Mouse (Mus musculus): ENCODE data around the gene Plekhh2. TPM values are rescaled to one million over a fixed set of nuclear protein-coding genes. Genes with fewer than 3 reads are reported as not detected.

Gene Plekhh2
- polyA plus RNA-seq, 1 experiment from 2014 or later = 8.8 TPM

DNA sequence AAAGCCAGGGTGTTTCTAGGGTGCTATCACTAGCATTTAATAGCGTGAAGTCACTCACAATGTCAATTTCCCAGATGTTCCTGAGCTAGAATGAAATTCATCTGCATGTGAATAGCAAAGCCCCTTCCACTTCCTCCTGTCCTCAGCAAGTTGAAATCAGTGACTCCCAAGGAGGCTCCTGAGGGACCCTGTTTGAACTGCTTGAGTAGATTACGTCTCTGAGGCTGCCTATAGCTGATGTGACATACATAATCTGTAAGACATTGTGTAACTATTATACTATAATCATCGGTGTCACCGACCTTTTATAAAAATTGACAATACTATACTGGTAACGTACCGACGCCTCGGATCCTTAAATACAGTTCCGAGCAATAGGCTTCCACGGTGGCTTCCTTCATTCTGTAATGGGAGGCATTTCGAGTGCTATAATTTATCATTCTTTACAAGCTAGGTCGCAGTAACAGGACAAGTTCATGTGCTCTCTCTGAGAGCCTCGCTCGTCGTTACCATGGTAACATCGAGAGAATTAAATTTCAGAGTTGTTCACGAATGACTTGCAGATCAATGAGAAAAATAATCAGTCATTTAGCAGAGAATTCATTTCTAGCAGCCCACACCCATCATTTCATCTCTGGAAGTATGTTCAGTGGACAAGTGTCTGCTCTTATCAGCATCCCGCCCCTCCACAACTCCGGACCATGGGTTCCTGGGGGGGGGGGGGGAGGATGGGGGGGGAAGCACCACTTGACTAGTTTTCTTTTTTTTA is 145.1 kb downstream of the Plekhh2 start:
- 74% methylated on average over 19 of the region's 19 CpGs for WGBS
- H3K27me3 ChIP-seq = no peaks in the 10 kb centered on the region
- no peak overlapping the region for H3K4me2 ChIP-seq (replicated peaks)
- no peak for ATAC-seq (ENCODE audit: low FRiP score, low read depth)
- H3K4me1 ChIP-seq = peaks cover 18% of the 10 kb centered on the region; the same call in 1 of the 2 replicates
- no peak overlapping the region for H3K4me3 ChIP-seq
- H3K9me3 ChIP-seq = no peaks in the 10 kb centered on the region
- H3K9ac ChIP-seq = no peak overlapping the region
- H3K27ac ChIP-seq = no peak overlapping the region
- H3K36me3 ChIP-seq = peaks cover 23% of the 10 kb centered on the region

DNA sequence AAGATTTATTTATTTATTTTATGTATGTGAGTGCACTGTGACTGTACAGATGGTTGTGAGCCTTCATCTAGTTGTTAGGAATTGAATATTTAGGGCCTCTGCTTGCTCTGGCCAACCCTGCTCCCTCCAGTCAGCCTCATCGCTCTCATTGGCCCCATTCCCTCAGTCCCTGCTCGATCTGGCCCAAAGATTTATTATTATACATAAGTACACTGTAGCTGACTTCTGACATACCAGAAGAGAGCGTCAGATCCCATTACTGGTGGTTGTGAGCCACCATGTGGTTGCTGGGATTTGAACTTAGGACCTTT is 145.7 kb downstream of the Plekhh2 start:
- H3K4me2 ChIP-seq (replicated peaks) = no peak overlapping the region
- H3K4me1 ChIP-seq = peaks cover 20% of the 10 kb centered on the region; the same call in 1 of the 2 replicates
- 68% methylated on average over 3 of the region's 3 CpGs for WGBS
- ATAC-seq (ENCODE audit: low FRiP score, low read depth) = no peak
- H3K9me3 ChIP-seq = no peaks in the 10 kb centered on the region
- no peaks in the 10 kb centered on the region for H3K27me3 ChIP-seq
- H3K27ac ChIP-seq = no peak overlapping the region
- no peak overlapping the region for H3K9ac ChIP-seq
- H3K4me3 ChIP-seq = no peak overlapping the region
- H3K36me3 ChIP-seq = peaks cover 19% of the 10 kb centered on the region

DNA sequence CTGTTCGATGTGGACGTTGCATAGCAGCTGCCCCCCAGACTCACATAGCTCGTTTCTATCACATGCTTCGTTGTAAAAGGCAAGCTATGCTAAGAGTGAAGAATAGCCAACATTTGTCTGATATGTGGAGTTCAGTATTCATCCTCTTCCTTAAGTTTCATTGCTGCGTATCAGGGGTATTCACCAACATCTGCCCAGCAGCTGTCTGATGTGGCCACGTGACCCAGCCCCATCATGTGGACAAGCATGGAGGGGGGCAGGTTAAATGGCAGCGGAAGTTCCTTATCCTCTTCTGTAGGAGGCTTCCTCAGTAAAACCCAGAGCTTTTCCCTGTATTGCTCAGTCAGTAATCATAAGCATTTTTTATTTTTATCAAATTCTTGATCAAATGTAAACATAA is 146.1 kb downstream of the Plekhh2 start:
- WGBS = 62% methylated on average over 7 of the region's 7 CpGs
- H3K4me2 ChIP-seq (replicated peaks) = no peak overlapping the region
- H3K9me3 ChIP-seq = no peaks in the 10 kb centered on the region
- H3K36me3 ChIP-seq = peaks cover 18% of the 10 kb centered on the region; the same call in 1 of the 2 replicates
- H3K9ac ChIP-seq = no peak overlapping the region
- H3K27me3 ChIP-seq = no peaks in the 10 kb centered on the region
- peaks cover 20% of the 10 kb centered on the region; the same call in 1 of the 2 replicates for H3K4me1 ChIP-seq
- H3K27ac ChIP-seq = no peak overlapping the region
- 0 out of 2 replicates have a peak, but pooled peaks have one; percentile 15 for ATAC-seq (ENCODE audit: low FRiP score, low read depth)
- no peak overlapping the region for H3K4me3 ChIP-seq

DNA sequence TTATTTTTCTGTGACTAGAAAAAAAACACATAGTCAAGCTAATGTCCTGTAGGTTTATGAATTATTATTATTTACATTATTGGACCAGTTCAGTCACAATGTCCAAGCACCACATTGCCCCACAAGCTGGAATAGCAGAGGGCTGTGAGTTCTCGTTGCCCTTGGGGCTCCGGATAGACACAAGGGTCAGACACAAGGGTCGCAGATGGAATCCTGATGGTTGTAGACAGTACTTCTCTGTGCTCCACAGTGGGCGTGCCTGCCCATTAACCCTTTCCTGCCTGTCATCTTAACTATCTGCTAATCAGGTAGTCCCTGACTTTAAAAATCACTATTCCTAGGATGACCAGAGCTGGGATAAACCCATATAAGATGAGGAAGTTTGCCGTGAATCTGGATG is 146.5 kb downstream of the Plekhh2 start:
- 38% methylated on average over 5 of the region's 5 CpGs for WGBS

DNA sequence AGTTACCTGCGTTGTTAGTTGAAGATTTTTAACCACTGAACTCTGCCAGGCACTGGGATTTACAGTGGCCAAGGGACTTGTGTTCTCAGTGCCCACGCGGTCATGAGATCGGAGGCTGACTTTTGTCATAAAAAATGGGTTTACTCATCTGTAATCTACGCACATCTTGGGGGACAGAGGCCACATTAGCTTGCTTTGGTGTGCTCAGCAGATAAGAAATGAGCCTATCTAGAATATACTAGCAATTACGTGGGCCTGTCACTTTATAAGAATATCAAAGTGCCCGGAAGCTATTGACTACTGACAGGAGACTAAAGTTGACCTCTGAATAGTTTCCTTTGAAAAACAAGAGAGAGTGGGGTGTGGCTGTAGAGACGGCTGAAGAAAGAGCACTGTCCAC is 147.3 kb downstream of the Plekhh2 start:
- Histone ChIP-seq H3K4me2 (replicated peaks) (no peak overlapping the region), H3K9me3 (no peaks in the 10 kb centered on the region), H3K27me3 (no peaks in the 10 kb centered on the region), H3K36me3 (peaks cover 7% of the 10 kb centered on the region; the same call in 1 of the 2 replicates), H3K4me3 (no peak overlapping the region), H3K27ac (no peak overlapping the region), H3K9ac (no peak overlapping the region), H3K4me1 (peaks cover 20% of the 10 kb centered on the region; the same call in 1 of the 2 replicates)
- 82% methylated on average over 8 of the region's 8 CpGs for WGBS
- no peak for ATAC-seq (ENCODE audit: low FRiP score, low read depth)

More for the DNA sequence above, 146.5 kb downstream of the Plekhh2 start:
- Histone ChIP-seq H3K36me3 (peaks cover 15% of the 10 kb centered on the region; the same call in 1 of the 2 replicates), H3K4me3 (no peak overlapping the region), H3K9ac (no peak overlapping the region), H3K27ac (no peak overlapping the region), H3K4me1 (peaks cover 20% of the 10 kb centered on the region; the same call in 1 of the 2 replicates), H3K27me3 (no peaks in the 10 kb centered on the region), H3K4me2 (replicated peaks) (no peak overlapping the region), H3K9me3 (no peaks in the 10 kb centered on the region)
- ATAC-seq (ENCODE audit: low FRiP score, low read depth) = no peak

DNA sequence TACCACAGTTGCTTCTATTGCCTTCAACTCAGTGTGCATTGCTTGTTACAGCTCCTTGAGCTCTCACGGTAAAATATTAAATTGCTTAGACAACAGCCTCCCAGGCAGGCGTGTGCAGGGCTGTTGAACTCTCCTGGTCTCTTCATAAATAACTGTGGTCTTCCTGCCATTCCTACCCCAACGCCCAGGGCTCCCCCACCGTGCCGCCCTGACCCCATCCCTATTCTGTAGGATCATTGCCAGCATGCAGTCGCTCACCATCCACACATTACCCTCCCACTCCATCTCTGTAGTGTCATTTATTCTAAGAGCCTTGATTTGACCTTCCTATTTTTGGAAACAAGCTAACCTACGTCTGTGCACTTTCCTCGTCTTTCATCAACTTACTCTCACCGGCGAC is 153.4 kb downstream of the Plekhh2 start:
- 35% methylated on average over 10 of the region's 10 CpGs for WGBS

DNA sequence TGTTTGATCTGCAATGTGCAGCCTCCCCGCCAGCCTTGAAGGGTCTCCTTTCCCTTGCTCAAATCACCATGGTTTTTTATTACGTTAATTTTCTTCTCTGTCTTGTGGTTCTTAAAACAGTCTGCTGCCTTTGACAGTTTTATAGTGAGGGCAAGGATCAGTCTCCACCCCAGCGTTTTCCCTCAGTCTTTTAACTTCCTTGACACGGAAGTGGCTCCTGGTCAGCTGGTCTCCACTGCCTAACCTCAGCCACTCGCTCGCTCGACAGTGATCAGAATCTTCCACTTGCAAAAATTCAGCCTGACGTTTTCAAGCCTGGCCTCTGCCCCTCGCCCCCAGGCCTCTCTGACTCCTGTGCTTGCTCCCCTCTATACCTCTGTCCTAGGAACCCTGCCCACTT is 154.0 kb downstream of the Plekhh2 start:
- 12% methylated on average over 9 of the region's 9 CpGs for WGBS
- no peak for ATAC-seq (ENCODE audit: low FRiP score, low read depth)
- Histone ChIP-seq H3K4me1 (peaks cover 18% of the 10 kb centered on the region), H3K9me3 (no peaks in the 10 kb centered on the region), H3K36me3 (no peaks in the 10 kb centered on the region), H3K27ac (no peak overlapping the region), H3K4me2 (replicated peaks) (no peak overlapping the region), H3K4me3 (no peak overlapping the region), H3K9ac (no peak overlapping the region), H3K27me3 (no peaks in the 10 kb centered on the region)

More for the DNA sequence above, 153.4 kb downstream of the Plekhh2 start:
- Histone ChIP-seq H3K36me3 (no peaks in the 10 kb centered on the region), H3K27me3 (no peaks in the 10 kb centered on the region), H3K27ac (no peak overlapping the region), H3K4me1 (peaks cover 18% of the 10 kb centered on the region), H3K4me3 (no peak overlapping the region), H3K9me3 (no peaks in the 10 kb centered on the region), H3K4me2 (replicated peaks) (no peak overlapping the region), H3K9ac (no peak overlapping the region)
- no peak for ATAC-seq (ENCODE audit: low FRiP score, low read depth)

DNA sequence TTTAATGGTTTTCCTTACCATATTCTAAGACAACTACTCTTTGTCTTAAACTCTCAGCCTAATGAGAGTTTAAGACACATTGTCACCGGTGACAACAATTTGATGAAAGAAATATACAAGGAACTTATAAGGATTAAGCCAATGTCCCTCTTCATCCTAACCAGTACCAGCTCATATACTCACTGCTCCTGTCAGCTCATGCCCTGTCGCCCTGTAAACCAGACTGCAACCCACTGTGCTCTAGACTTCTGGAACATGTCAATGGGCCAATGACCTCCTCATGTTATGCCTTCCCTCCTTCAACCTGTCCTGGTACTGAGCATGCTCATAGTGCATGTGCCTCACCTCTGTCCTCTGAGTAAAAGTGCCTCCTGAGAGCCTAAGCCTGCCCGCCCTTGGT is 156.2 kb downstream of the Plekhh2 start:
- peaks cover 14% of the 10 kb centered on the region for H3K4me1 ChIP-seq
- ATAC-seq (ENCODE audit: low FRiP score, low read depth) = no peak
- H3K4me2 ChIP-seq (replicated peaks) = no peak overlapping the region
- no peak overlapping the region for H3K9ac ChIP-seq
- H3K4me3 ChIP-seq = no peak overlapping the region
- no peaks in the 10 kb centered on the region for H3K36me3 ChIP-seq
- WGBS = 90% methylated on average over 3 of the region's 3 CpGs
- no peaks in the 10 kb centered on the region for H3K9me3 ChIP-seq
- 0 out of 2 replicates have a peak, but pooled peaks cover 3% of the 10 kb centered on the region for H3K27me3 ChIP-seq
- no peak overlapping the region for H3K27ac ChIP-seq

Other genes with a start within 250 kb of the Plekhh2 start
- 8.2 and 9.1 TPM in 2 replicates for gene Thada, start 45.7 kb upstream of the Plekhh2 start, polyA plus RNA-seq (2015; fragmentation: Nextera tagmentation; extraction: Ambion mirVana)
- gene Dync2li1, start 114.6 kb downstream of the Plekhh2 start, polyA plus RNA-seq (2015; fragmentation: Nextera tagmentation; extraction: Ambion mirVana) = 36.4 and 39.9 TPM in 2 replicates
- 0.15 TPM in 1 of 2 replicates, not detected in the other for gene Abcg8, start 164.4 kb downstream of the Plekhh2 start, polyA plus RNA-seq (2015; fragmentation: Nextera tagmentation; extraction: Ambion mirVana)
- gene Abcg5, start 171.1 kb downstream of the Plekhh2 start, polyA plus RNA-seq (2015; fragmentation: Nextera tagmentation; extraction: Ambion mirVana) = 1.4 and 1.6 TPM in 2 replicates

All from limb, embryonic 13.5 days (tissue).